Mouse (Mus musculus): ENCODE results near the gene Nt5c2. TPM values are rescaled to one million over a fixed set of nuclear protein-coding genes. Genes with fewer than 3 reads are reported as not detected.
"Not testable (repeated sequence)": the region's sequence is repeated elsewhere in the genome, so short reads cannot be mapped to it uniquely, and the experiment has no call there.

Gene Nt5c2
- polyA plus RNA-seq, 1 experiment from 2014 or later, result 70.4 TPM

DNA sequence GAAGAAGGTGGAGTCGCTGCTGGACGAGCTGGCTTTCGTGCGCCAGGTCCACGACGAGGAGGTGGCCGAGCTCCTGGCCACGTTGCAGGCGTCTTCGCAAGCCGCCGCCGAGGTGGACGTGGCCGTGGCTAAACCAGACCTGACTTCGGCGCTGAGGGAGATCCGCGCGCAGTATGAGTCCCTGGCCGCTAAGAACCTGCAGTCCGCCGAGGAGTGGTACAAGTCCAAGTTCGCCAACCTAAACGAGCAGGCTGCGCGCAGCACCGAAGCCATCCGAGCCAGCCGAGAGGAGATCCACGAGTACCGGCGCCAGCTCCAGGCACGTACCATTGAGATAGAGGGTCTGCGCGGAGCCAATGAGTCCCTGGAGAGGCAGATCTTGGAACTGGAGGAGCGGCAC, 443 bp upstream of the Nt5c2 start:
- Histone ChIP-seq H3K9me3 (no peaks in the 10 kb centered on the region), H3K27me3 (peaks cover 76% of the 10 kb centered on the region), H3K27ac (no peak overlapping the region), H3K9ac (no peak overlapping the region), H3K4me1 (peaks cover 24% of the 10 kb centered on the region), H3K4me3 (peak overlapping the region; percentile 51), H3K4me2 (peak overlapping the region; percentile 96), H3K36me3 (no peaks in the 10 kb centered on the region)
- no peak for ATAC-seq (ENCODE audit: insufficient number of reproducible peaks, low FRiP score, low TSS enrichment, low read depth)
- WGBS, result 1% methylated on average over 37 of the region's 37 CpGs

DNA sequence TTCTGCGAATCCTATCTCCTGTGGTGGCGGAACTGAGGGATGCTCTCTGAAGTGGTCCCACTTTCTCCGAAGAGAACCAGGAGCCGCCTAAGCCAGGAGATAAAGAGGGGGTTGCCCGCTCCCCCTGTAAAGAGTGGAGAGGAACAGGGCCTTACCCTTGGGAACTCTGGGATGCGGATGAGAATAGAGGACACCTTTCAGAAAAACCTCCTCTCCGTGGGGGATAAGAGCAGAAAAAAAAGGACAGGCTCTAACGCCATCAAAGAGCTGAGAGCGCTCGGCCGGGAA, 850 bp downstream of the Nt5c2 start:
- H3K9ac ChIP-seq, result no peak overlapping the region

DNA sequence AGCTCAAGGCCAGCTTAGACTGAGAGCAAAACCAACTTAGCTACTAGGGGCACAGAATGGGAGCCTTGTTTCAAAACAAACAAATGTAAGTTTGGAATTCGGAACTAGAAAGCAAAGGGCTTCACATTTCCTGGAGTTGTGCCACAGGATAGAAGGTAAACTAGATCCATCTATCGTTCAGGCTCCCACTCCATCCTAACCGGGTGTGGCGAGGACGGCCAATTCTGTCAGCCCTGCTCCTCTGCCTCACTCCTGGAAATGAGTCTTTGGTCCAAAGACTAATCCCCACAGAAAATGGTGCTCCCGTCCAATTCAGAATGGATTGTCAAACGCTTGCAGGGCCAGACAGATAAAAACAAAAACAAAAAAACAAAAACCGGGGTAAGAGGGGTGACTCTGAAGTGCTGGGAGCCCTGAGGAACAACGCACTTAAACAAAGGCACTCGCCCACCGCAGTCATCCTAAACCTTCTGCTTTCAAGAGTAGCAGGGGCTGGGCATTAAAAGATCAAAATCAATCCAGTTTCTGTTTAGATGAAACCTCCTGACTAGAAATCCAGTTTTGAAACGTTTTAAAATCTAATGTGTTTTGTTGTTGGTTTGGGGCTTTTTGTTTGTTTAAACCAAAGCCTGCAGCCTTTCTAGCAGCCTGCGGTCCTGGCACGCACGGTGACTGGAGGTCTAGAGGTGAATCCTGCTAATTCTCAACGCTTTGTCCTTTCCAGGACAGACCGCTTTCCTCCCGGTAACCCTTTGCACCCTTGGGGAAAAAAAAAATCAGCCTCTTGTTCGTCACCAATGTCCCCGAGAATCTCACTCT, 1.4 kb downstream of the Nt5c2 start:
- peak overlapping the region; percentile 51; the same call in 1 of the 2 replicates for H3K4me3 ChIP-seq
- 0 out of 2 replicates have a peak overlapping the region, but pooled peaks have one; percentile 96 for H3K4me2 ChIP-seq
- WGBS, result 14% methylated on average over 20 of the region's 20 CpGs

More for the DNA sequence above, 850 bp downstream of the Nt5c2 start:
- ATAC-seq (ENCODE audit: insufficient number of reproducible peaks, low FRiP score, low TSS enrichment, low read depth), result no peak
- H3K36me3 ChIP-seq, result no peaks in the 10 kb centered on the region
- H3K4me2 ChIP-seq, result peak overlapping the region; percentile 96
- H3K27ac ChIP-seq, result no peak overlapping the region
- peaks cover 78% of the 10 kb centered on the region for H3K27me3 ChIP-seq
- H3K9me3 ChIP-seq, result no peaks in the 10 kb centered on the region
- peaks cover 24% of the 10 kb centered on the region for H3K4me1 ChIP-seq
- H3K4me3 ChIP-seq, result peak overlapping the region; percentile 51
- WGBS, result 2% methylated on average over 11 of the region's 11 CpGs

DNA sequence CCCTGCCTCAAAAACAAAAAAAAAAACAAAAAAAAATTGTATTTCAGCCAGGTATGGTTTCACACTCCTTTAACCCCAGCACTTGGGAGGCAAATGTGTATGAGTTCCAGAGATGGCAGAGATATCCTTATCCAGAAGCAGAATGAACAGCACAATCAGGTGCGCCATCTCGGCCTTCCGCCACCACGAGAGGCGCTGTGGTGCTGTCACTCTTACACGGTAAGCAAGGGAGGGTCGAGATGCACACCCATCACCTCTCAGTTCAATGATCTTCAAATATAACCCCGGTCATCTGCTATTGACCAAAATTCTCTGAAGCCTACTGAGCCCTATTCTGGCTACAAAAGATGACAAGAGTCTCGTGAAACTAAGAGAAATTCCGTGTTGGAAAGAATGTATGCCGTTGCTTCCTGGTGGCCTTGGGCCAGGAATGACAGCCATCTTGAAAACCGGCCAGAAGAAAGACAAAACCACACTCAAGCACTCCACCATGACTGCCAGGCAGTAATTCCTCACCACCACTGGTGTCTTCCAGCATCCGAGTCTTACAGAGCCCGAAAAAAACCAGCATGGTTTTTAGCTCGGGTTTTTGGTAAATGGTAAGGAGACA, 2.3 kb downstream of the Nt5c2 start:
- no peak overlapping the region for H3K4me2 ChIP-seq
- no peak for ATAC-seq (ENCODE audit: insufficient number of reproducible peaks, low FRiP score, low TSS enrichment, low read depth)
- H3K27ac ChIP-seq, result no peak overlapping the region
- no peaks in the 10 kb centered on the region for H3K36me3 ChIP-seq
- no peaks in the 10 kb centered on the region for H3K9me3 ChIP-seq
- peaks cover 24% of the 10 kb centered on the region for H3K4me1 ChIP-seq
- H3K27me3 ChIP-seq, result peaks cover 66% of the 10 kb centered on the region
- no peak overlapping the region for H3K4me3 ChIP-seq
- 87% methylated on average over 15 of the region's 15 CpGs for WGBS
- H3K9ac ChIP-seq, result no peak overlapping the region

More for the DNA sequence above, 1.4 kb downstream of the Nt5c2 start:
- Histone ChIP-seq H3K9me3 (no peaks in the 10 kb centered on the region), H3K4me1 (peaks cover 24% of the 10 kb centered on the region), H3K9ac (no peak overlapping the region), H3K27ac (no peak overlapping the region), H3K36me3 (no peaks in the 10 kb centered on the region), H3K27me3 (peaks cover 75% of the 10 kb centered on the region)
- no peak for ATAC-seq (ENCODE audit: insufficient number of reproducible peaks, low FRiP score, low TSS enrichment, low read depth)

DNA sequence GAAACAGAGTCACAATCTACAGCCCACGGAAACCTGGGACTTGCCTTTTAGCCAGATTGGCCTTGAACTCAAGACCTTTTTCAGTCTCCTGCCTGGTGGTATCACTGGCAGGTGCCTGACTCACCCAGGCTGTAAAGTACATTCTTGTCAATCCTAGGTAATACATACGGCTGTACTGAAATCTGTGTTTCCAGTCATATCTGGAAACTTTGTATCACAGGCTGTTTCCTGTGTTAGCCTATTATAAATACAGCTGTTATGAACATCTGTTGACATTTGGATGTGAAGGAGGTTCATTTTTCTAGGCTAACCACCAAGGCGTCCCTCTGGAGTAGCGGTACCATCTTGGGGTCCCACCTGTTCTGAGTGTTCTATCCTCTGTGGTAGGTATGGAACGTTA, 5.0 kb downstream of the Nt5c2 start:
- Histone ChIP-seq H3K4me2 (no peak overlapping the region), H3K36me3 (no peaks in the 10 kb centered on the region), H3K9me3 (no peaks in the 10 kb centered on the region), H3K4me1 (peaks cover 10% of the 10 kb centered on the region), H3K9ac (no peak overlapping the region), H3K4me3 (no peak overlapping the region), H3K27me3 (peaks cover 47% of the 10 kb centered on the region), H3K27ac (no peak overlapping the region)
- ATAC-seq (ENCODE audit: insufficient number of reproducible peaks, low FRiP score, low TSS enrichment, low read depth), result no peak
- WGBS, result 84% methylated on average over 5 of the region's 5 CpGs

DNA sequence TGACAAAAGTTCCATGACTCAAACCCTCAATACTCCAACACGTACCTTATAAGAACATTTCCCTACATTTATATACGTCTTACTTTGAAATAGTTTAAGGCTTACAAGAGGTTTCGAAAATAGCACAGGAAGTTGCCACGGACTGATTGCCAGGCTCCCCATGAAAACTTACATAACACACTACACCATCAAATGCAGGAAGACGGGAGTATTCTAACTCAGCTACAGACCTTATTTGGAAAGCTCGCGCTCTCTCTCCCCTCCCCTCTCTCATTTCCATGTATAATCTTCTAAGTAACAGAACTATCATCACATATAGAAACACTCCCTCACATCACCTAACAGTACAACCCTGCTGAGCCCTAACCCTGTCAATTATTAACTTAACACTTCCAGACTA, 5.5 kb downstream of the Nt5c2 start:
- Histone ChIP-seq H3K36me3 (no peaks in the 10 kb centered on the region), H3K27ac (no peak overlapping the region), H3K4me1 (peaks cover 4% of the 10 kb centered on the region), H3K9me3 (no peaks in the 10 kb centered on the region), H3K4me3 (no peak overlapping the region), H3K27me3 (peaks cover 42% of the 10 kb centered on the region), H3K4me2 (no peak overlapping the region), H3K9ac (no peak overlapping the region)
- WGBS, result 83% methylated on average over 7 of the region's 7 CpGs
- no peak for ATAC-seq (ENCODE audit: insufficient number of reproducible peaks, low FRiP score, low TSS enrichment, low read depth)

DNA sequence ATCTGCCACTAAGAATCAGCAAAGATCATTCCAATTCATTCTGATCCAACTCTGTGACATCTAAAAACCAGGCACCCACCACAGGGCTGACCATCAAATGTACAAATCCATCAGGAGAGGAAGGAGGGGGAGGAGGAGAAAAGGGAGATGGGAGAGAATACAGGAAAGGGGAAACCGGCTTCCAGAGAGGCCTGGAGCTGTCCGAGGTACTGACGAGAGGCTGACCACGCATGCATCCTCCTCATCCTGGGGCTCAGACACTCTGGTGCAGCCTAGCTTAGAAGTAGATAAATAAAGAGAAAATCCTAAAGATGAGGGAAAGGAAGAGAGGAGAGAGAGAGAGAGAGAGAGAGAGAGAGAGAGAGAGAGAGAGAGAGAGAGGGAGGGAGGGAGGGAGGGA, 8.6 kb downstream of the Nt5c2 start:
- no peak overlapping the region for H3K4me3 ChIP-seq
- H3K27ac ChIP-seq, result no peak overlapping the region
- no peaks in the 10 kb centered on the region for H3K9me3 ChIP-seq
- H3K27me3 ChIP-seq, result peaks cover 12% of the 10 kb centered on the region
- ATAC-seq (ENCODE audit: insufficient number of reproducible peaks, low FRiP score, low TSS enrichment, low read depth), result no peak
- no peaks in the 10 kb centered on the region for H3K36me3 ChIP-seq
- 1% methylated on average over 4 of the region's 4 CpGs for WGBS
- no peaks in the 10 kb centered on the region for H3K4me1 ChIP-seq
- H3K4me2 ChIP-seq, result no peak overlapping the region
- no peak overlapping the region for H3K9ac ChIP-seq

DNA sequence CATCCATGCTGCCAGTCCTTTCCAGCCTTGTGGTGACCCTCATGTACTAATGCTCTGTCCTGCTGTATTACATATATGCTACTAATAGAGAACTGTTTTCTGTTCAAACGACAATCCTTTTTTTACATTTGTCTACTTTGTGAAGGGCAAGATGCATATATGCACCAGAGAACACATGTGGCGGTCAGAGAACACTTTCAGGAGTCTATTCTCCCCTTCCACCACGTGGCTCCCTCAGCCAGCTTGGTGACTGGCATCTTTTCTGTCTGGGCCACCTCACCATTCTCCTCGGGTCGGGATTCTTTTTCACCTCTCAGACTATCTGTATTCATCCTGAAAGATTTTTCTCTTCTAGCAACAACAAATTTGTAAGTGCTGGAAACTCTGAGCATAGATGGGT, 9.1 kb downstream of the Nt5c2 start:
- ATAC-seq (ENCODE audit: insufficient number of reproducible peaks, low FRiP score, low TSS enrichment, low read depth), result no peak
- peaks cover 8% of the 10 kb centered on the region for H3K27me3 ChIP-seq

DNA sequence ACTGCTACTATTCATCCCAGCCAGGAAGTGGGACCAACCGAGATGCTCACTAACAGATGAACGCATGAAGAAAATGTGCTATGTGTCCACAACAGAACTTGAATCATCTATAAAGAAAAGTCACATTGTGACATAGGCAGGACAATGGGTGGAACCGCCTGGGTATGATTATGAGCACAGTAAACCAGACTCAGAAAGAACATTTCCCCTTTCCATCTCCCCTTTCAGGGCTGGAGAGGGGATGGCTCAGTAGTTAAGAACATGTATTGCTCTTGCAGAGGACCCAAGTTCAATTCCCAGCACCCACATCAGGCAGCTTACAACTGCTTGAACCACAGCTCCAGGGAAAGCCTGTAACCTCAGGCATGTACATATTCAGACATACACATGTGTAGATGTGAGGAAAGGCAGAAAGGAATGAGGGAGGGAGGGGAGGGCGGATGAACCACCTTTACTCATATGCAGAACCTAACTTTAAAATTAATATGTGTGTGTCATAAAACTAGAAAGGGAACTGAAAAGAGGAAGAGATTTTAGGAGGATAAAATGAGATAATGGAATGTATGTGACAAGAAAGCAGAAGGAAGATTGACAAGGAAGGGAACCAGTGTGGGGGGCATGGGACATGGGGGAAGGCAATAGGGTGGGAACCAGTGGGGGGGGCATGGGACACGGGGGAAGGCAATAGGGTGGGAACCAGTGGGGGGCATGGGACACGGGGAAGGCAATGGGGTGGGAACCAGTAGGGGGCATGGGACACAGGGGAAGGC, 11.0 kb downstream of the Nt5c2 start:
- no peaks in the 10 kb centered on the region for H3K9me3 ChIP-seq
- H3K4me3 ChIP-seq, result no peak overlapping the region
- H3K9ac ChIP-seq, result no peak overlapping the region
- no peak for ATAC-seq (ENCODE audit: insufficient number of reproducible peaks, low FRiP score, low TSS enrichment, low read depth)
- no peaks in the 10 kb centered on the region for H3K36me3 ChIP-seq
- no peak overlapping the region for H3K27ac ChIP-seq
- H3K27me3 ChIP-seq, result no peaks in the 10 kb centered on the region
- 71% methylated on average over 6 of the region's 6 CpGs for WGBS
- H3K4me1 ChIP-seq, result no peaks in the 10 kb centered on the region
- H3K4me2 ChIP-seq, result no peak overlapping the region

More for the DNA sequence above, 9.1 kb downstream of the Nt5c2 start:
- no peaks in the 10 kb centered on the region for H3K4me1 ChIP-seq
- no peak overlapping the region for H3K27ac ChIP-seq
- no peak overlapping the region for H3K4me3 ChIP-seq
- no peaks in the 10 kb centered on the region for H3K36me3 ChIP-seq
- no peak overlapping the region for H3K9ac ChIP-seq
- H3K9me3 ChIP-seq, result no peaks in the 10 kb centered on the region
- no peak overlapping the region for H3K4me2 ChIP-seq
- WGBS, result 62% methylated on average over 5 of the region's 5 CpGs

DNA sequence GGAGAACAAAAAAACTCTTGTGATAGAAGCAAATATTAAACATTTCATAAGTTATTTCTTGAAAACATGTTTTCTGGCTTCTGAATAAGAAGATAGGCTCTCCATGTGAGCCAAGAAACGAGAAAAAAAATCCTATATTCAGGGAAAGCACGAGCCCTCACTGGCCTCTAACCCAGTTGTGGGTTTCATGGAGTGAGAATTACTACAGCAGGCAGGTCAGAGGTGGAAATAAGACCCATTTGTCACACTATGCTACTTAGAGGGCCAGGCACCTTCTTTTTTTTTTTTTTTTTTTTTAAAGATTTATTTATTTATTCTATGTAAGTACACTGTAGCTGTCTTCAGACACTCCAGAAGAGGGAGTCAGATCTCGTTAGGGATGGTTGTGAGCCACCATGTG, 14.6 kb downstream of the Nt5c2 start:
- H3K27ac ChIP-seq; H3K4me1 ChIP-seq; H3K9me3 ChIP-seq; H3K36me3 ChIP-seq; ATAC-seq (ENCODE audit: insufficient number of reproducible peaks, low FRiP score, low TSS enrichment, low read depth); H3K4me3 ChIP-seq; H3K27me3 ChIP-seq; H3K9ac ChIP-seq; H3K4me2 ChIP-seq: not testable (repeated sequence)
- 79% methylated on average over 2 of the region's 3 CpGs for WGBS

DNA sequence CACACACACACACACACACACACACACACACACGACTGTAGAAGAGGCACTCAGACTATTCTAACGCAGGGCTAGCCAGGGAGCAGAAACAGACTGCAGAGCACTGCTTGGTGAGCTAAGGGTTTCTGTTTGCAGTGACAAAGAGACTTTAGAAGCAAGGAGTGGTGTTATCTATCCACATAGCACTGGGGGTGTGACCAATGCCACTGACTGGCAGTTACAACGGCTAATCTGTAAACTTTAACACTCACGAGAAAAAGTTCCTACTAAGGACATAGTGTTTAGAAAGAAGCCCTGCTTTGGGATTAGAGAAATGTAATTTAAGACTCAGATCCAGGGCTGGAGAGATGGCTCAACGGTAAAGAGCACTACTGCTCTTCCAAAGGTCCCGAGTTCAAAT, 15.2 kb downstream of the Nt5c2 start:
- H3K4me2 ChIP-seq, result no peak overlapping the region
- H3K9ac ChIP-seq, result no peak overlapping the region
- no peaks in the 10 kb centered on the region for H3K36me3 ChIP-seq
- no peak for ATAC-seq (ENCODE audit: insufficient number of reproducible peaks, low FRiP score, low TSS enrichment, low read depth)
- WGBS, result 77% methylated on average over 6 of the region's 6 CpGs
- no peaks in the 10 kb centered on the region for H3K4me1 ChIP-seq
- H3K27me3 ChIP-seq, result no peaks in the 10 kb centered on the region
- no peak overlapping the region for H3K27ac ChIP-seq
- H3K9me3 ChIP-seq, result no peaks in the 10 kb centered on the region
- H3K4me3 ChIP-seq, result no peak overlapping the region

DNA sequence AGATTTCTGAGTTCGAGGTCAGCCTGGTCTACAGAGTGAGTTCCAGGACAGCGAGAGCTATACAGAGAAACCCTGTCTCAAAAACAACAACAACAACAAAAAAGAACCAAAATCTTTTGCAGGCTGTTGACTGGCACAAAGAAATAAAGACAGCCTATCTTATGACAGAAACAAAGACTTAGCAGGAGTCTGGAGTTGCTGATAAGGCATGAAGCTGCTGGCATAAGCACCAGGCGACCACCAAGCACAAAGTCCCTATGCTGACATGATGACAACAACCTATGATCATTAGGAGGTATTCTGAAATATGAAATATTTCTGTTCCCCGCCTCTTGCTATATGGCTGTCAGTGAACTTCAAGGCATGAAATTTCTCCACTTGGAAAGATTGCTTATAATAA, 16.0 kb downstream of the Nt5c2 start:
- ATAC-seq (ENCODE audit: insufficient number of reproducible peaks, low FRiP score, low TSS enrichment, low read depth), result no peak
- H3K9me3 ChIP-seq, result no peaks in the 10 kb centered on the region
- 78% methylated on average over 4 of the region's 4 CpGs for WGBS
- no peak overlapping the region for H3K9ac ChIP-seq
- H3K4me1 ChIP-seq, result no peaks in the 10 kb centered on the region
- H3K4me3 ChIP-seq, result no peak overlapping the region
- H3K36me3 ChIP-seq, result no peaks in the 10 kb centered on the region
- no peak overlapping the region for H3K27ac ChIP-seq
- H3K4me2 ChIP-seq, result no peak overlapping the region
- H3K27me3 ChIP-seq, result no peaks in the 10 kb centered on the region

Measured in limb, embryonic 15.5 days (tissue).